Mouse (Mus musculus) erythroblast, embryonic 14.5 days (primary cell): ENCODE results near the gene Pdgfd. TPM values are rescaled to one million over a fixed set of nuclear protein-coding genes. Genes with fewer than 3 reads are reported as not detected.

Experiments
- H3K27me3 ChIP-seq: 2 replicates; pipeline ENCODE4 v1.6.1; 2012; ENCODE audit warnings: inconsistent platforms; ENCODE audit not compliant: control insufficient read depth
- H3K36me3 ChIP-seq: 2 replicates; pipeline ENCODE4 v1.6.1; 2012; ENCODE audit warnings: mild to moderate bottlenecking, inconsistent platforms; ENCODE audit not compliant: control insufficient read depth
- H3K4me1 ChIP-seq: 2 replicates; pipeline ENCODE4 v1.6.1; 2012; ENCODE audit warnings: inconsistent platforms; ENCODE audit not compliant: control insufficient read depth
- H3K4me3 ChIP-seq: replicated peaks from 2 replicates; pipeline ENCODE3; 2012; ENCODE audit warnings: moderate library complexity, mild to moderate bottlenecking, inconsistent platforms
- H3K9me3 ChIP-seq: 2 replicates; pipeline ENCODE4 v1.6.1; 2012; ENCODE audit warnings: low read length, inconsistent platforms, mixed read lengths; ENCODE audit not compliant: control insufficient read depth
- GATA1 ChIP-seq: IDR thresholded peaks from 2 replicates; pipeline ENCODE4 v1.6.1; 2012; ENCODE audit warnings: low read length, inconsistent platforms, mixed read lengths
- TAL1 ChIP-seq: IDR thresholded peaks from 3 replicates; pipeline ENCODE4 v1.6.1; 2012; ENCODE audit warnings: low read length, inconsistent platforms, mixed read lengths
- polyA plus RNA-seq: library from polyadenylated mRNA; stranded (reverse); fragments of >175 nt; gene quantifications from 2 replicates; pipeline ENCODE4 v1.2.3, GENCODE M21; 2012

Gene Pdgfd
- polyA plus RNA-seq, 1 experiment, result not detected

DNA sequence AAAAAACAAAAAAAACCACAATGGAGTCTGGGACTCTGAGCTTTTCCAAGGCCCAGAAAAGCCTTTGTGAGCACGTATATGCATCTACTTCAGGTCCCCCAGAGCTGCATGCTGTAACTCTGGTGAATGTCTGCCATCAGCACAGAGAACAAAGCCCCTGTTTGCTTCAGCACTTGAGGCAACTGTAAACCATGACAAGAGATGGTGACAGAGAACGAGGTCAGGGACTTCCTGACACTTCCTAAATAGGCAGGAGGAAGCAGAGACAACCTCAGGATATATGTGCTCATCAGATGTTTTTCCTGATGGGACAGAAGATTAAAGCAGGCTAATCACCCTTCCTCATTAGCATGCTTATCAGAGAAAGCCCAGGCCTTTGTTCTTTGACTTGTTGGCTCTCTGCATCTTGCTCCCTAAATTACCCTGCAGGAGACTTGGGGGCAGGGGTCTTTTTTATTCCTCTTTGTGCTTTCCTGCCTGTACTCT is 120.9 kb downstream of the Pdgfd start:
- H3K4me3 ChIP-seq, result no peak overlapping the region
- no peaks in the 10 kb centered on the region for H3K4me1 ChIP-seq
- no peaks in the 10 kb centered on the region for H3K27me3 ChIP-seq
- H3K36me3 ChIP-seq, result no peaks in the 10 kb centered on the region
- H3K9me3 ChIP-seq, result no peaks in the 10 kb centered on the region
- TF ChIP-seq GATA1, result no peak

DNA sequence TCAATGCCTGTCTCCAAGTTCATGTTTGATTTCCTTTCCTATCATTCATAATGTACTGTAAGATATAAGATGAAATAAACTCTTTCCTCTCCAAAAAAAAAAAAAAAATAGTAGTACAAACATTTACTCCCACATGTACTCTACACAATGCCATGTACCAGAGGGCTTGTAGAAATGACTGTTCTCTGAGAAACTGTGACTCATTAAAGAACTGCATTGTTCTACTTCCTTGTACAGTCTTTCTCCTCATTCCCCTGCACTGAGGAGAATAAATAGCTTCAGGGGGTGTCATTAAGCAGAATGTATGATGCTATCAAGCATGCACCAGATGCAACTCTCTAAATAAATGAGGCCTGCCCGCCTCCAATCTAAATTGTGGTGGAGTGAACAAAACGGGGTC is 130.2 kb downstream of the Pdgfd start:
- no peak for TF ChIP-seq GATA1
- no peak for TF ChIP-seq TAL1

GRCm38 (mm10) chr9:6302050-6302449 is 133.7 kb downstream of the Pdgfd start:
- Histone ChIP-seq H3K27me3 (no peaks in the 10 kb centered on the region), H3K36me3 (no peaks in the 10 kb centered on the region), H3K4me1 (no peaks in the 10 kb centered on the region), H3K4me3 (no peak overlapping the region), H3K9me3 (no peaks in the 10 kb centered on the region)
- TF ChIP-seq TAL1 (no peak), GATA1 (no peak)

More for the DNA sequence above, 130.2 kb downstream of the Pdgfd start:
- Histone ChIP-seq H3K9me3 (no peaks in the 10 kb centered on the region), H3K4me1 (no peaks in the 10 kb centered on the region), H3K36me3 (no peaks in the 10 kb centered on the region), H3K4me3 (no peak overlapping the region), H3K27me3 (no peaks in the 10 kb centered on the region)

DNA sequence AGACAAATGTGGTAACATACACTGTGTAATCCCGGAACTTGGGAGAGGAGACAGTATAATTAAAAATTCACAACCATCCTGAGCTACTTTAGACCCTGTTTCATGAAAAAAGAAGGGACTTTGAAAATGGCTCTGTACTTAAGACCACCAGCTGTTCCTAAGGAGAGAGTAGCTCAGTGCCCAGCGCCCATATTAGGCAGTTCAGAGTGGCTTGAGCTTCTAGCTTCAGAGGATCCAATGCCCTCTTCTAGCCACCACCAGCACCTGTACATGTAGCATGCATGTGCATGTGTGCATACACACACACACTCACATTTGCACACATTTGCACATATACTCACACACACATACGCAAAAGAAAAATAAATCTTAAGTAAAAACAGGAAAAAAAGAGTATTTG is 136.2 kb downstream of the Pdgfd start:
- TF ChIP-seq TAL1 (no peak), GATA1 (no peak)
- H3K4me3 ChIP-seq, result no peak overlapping the region
- no peaks in the 10 kb centered on the region for H3K36me3 ChIP-seq
- no peaks in the 10 kb centered on the region for H3K4me1 ChIP-seq
- H3K9me3 ChIP-seq, result no peaks in the 10 kb centered on the region
- no peaks in the 10 kb centered on the region for H3K27me3 ChIP-seq

DNA sequence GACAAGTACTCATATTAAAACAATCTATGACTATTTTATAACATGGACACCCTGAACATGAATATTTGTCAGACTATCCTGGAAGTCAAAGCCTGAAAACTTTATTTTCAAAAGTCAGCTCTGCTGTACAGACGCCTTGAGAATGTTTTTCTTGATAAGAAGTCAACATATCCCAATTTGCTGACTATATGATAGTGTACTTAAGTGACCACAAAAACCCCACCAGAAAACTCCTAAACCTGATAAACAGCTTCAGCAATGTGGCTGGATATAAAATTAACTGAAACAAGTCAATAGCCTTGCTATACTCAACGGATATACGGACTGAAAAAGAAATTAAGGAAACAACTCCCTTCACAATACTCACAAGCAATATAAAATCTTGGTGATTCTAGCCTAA is 137.5 kb downstream of the Pdgfd start:
- H3K4me3 ChIP-seq, result no peak overlapping the region
- no peaks in the 10 kb centered on the region for H3K27me3 ChIP-seq
- no peaks in the 10 kb centered on the region for H3K36me3 ChIP-seq
- no peaks in the 10 kb centered on the region for H3K9me3 ChIP-seq
- TF ChIP-seq GATA1 (no peak), TAL1 (no peak)
- no peaks in the 10 kb centered on the region for H3K4me1 ChIP-seq

DNA sequence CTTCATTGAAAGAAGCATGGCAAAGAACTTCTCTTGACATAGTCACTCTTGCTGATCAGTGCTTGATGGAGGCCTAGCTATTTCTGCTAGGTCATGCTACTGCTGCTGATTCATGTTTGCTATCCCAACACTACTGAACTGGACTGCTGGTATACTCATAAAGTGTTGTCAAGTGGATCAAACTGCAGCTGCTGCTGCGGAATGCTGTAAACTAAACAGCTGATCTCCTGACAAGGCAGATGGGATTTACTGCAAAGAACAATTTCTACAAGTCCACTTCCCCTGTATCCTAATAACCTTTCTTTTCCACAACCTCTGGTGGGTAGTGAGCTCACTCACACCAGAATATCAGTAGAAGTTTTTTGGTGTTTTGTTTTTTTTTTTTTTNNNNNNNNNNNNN is 148.7 kb downstream of the Pdgfd start:
- H3K36me3 ChIP-seq, result no peaks in the 10 kb centered on the region
- no peaks in the 10 kb centered on the region for H3K27me3 ChIP-seq
- H3K4me1 ChIP-seq, result no peaks in the 10 kb centered on the region
- no peak overlapping the region for H3K4me3 ChIP-seq
- H3K9me3 ChIP-seq, result no peaks in the 10 kb centered on the region
- TF ChIP-seq TAL1, result no peak
- TF ChIP-seq GATA1, result no peak

- H3K36me3 ChIP-seq, result no peaks in the 10 kb centered on the region
- no peaks in the 10 kb centered on the region for H3K4me1 ChIP-seq
- TF ChIP-seq GATA1, result no peak
- TF ChIP-seq TAL1, result no peak
- H3K9me3 ChIP-seq, result no peaks in the 10 kb centered on the region
- no peak overlapping the region for H3K4me3 ChIP-seq
- H3K27me3 ChIP-seq, result no peaks in the 10 kb centered on the region
Measured at GRCm38 (mm10) chr9:6325408-6325807, 157.0 kb downstream of the Pdgfd start.

GRCm38 (mm10) chr9:6333499-6333898 is 165.1 kb downstream of the Pdgfd start:
- Histone ChIP-seq H3K36me3 (no peaks in the 10 kb centered on the region), H3K9me3 (no peaks in the 10 kb centered on the region), H3K4me3 (no peak overlapping the region), H3K27me3 (no peaks in the 10 kb centered on the region), H3K4me1 (no peaks in the 10 kb centered on the region)
- TF ChIP-seq TAL1 (no peak), GATA1 (no peak)

DNA sequence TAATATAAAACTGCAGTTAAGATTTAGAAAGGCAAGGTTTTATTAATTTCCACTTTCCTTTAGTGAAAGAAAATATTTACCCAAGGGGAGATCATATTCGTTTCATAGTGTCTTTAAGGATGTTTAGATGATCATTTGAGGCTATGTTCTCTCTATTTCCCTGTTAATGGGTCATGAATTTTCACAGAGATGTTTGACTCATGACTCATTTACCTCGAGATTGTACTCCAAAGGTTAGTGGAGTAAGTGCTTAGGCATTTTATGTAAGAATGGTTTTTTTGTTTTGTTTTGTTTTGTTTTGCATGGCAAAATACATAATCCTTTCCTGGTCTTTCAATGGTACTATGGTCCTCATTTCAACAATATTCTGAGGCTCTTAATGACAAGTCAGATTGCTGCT is 167.9 kb downstream of the Pdgfd start:
- H3K9me3 ChIP-seq, result no peaks in the 10 kb centered on the region
- no peaks in the 10 kb centered on the region for H3K4me1 ChIP-seq
- H3K4me3 ChIP-seq, result no peak overlapping the region
- H3K27me3 ChIP-seq, result no peaks in the 10 kb centered on the region
- H3K36me3 ChIP-seq, result no peaks in the 10 kb centered on the region
- no peak for TF ChIP-seq GATA1
- TF ChIP-seq TAL1, result no peak

DNA sequence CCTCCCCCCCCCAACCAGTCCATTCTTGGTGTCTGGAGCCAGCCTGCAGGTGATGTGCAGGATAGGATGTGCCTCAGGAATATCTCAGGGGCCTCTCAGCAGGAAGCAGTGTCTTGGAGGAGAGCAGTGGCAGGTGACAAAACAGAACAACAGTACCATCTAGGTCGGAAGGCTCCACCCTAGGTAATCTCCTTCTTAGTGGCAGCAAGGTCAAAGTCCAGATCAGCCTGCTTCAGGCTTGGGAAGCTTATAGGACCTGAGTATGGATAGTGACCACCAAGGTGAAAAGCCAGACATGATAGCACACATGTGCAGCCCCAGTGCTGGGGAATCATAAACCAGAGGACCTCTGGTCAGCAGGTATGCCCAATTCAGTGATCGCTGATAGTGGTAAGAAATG is 169.5 kb downstream of the Pdgfd start:
- H3K4me1 ChIP-seq, result no peaks in the 10 kb centered on the region
- no peaks in the 10 kb centered on the region for H3K36me3 ChIP-seq
- TF ChIP-seq TAL1 (no peak), GATA1 (no peak)
- no peaks in the 10 kb centered on the region for H3K9me3 ChIP-seq
- no peaks in the 10 kb centered on the region for H3K27me3 ChIP-seq
- H3K4me3 ChIP-seq, result no peak overlapping the region
